Mouse (Mus musculus) ES-Bruce4 (cell line): ENCODE measurements at regions not wholly inside any gene's neighbourhood (a gene's known extent, or its start where the extent isn't known, plus 50 kb on each side); places are given as distances from the start of the nearest gene placed in this dataset.

Experiments
- CTCF ChIP-seq: IDR thresholded peaks from one replicate; pipeline ENCODE4 v1.8.1; 2011; ENCODE audit warnings: low read depth, low read length
- EP300 ChIP-seq: IDR thresholded peaks from 2 replicates; pipeline ENCODE4 v1.6.1; 2011; ENCODE audit warnings: low read depth, low read length; ENCODE audit not compliant: insufficient read depth
- POLR2A ChIP-seq: IDR thresholded peaks from one replicate; pipeline ENCODE4 v1.8.1; 2011; ENCODE audit warnings: low read length; ENCODE audit not compliant: insufficient read depth

- TF ChIP-seq CTCF (no peak), POLR2A (no peak), EP300 (no peak)
Observed at GRCm38 (mm10) chr8:89385028-89385427, 341.1 kb upstream of the Sall1 start.
